Mouse (Mus musculus) urinary bladder, postnatal 10 days (tissue): ENCODE data around the gene Nr2f1.

ENCODE experiments used
- DNase-seq: peaks from one replicate; pipeline ENCODE4 v3.0.0; 2022; ENCODE audit warnings: low spot score

Gene Nr2f1

DNA sequence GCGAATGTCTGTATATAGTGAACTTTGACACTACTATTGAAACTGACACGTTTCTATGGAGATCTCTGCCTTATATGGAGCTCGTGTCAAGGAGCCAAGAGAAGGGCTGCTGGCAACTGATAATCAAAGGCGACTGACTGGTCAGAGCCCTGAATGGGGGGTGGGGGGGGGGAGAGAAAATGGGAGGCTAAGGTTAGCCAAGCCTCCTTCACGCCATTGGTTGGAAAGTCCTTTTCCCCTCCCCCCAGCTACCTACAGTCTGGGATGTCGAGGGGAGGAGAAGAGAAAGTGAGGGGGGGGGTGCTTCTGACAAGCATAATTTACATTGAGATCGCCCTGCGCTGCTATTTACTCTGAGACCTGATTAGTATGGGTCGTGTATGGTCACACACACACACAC lies 850 bp upstream of the Nr2f1 start:
- DNase-seq: no peak

DNA sequence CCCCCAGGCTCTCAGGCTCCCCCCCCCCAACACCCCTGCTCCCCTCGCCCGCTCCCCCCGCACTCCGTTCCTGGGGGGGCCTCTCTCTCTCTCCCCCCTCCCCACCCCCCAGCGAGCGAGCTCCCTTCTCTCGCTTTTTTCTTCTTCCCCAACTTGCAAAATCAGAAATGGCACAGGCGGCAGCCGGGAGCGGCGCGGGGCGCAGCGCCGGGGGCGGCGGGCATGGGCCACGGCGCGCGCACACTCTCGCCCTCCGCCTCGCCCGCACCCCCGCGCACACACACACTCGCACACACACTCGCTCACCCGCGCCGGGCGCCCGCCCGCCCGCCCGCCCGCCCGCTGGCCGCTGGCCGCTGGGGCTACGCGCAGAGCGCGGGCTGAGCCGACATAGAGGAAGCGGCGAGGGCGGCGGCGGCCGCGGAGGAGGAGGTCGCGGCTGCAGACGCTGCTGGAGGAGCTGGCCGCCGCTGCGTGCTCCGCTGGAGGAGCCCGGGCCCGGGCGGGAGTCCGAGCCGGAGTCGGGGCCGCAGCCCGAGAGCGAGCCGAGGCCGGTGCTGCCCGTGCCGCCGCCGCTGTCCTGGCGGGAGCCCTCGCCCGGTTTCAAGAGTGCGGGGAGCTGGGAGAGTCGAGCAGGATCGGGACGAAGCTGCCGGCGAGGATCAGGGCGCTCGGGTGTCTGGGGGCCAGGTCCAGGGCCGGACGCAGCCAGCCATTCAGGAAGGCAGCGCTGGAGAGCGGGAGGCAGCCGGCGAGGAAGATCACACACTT lies 501 bp downstream of the Nr2f1 start:
- DNase-seq: no peak

DNA sequence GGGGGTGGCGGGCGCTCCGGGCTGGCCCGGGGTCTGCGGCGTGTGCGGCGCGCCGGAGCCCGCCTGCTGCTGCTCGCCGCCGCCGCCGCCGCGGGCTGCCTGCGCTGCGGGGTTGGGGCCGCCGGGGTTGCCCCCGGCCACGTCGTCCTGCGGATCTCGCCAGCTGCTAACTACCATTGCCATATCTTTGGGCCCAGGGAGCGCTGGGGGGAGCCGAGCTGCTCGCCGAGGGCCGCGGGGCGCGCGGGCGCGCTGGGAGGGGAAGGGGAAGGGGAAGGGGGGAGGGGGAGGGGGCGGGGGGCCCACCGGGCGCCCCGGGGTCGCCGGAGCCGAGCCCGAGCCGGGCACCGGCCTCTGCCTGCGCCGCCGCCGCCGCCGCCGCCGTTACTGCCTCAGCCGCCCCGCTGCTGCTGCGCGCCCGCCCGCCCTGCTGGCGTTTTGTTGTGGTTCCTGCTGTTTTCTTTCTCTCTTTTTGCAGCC lies 1.1 kb downstream of the Nr2f1 start:
- DNase-seq: no peak

DNA sequence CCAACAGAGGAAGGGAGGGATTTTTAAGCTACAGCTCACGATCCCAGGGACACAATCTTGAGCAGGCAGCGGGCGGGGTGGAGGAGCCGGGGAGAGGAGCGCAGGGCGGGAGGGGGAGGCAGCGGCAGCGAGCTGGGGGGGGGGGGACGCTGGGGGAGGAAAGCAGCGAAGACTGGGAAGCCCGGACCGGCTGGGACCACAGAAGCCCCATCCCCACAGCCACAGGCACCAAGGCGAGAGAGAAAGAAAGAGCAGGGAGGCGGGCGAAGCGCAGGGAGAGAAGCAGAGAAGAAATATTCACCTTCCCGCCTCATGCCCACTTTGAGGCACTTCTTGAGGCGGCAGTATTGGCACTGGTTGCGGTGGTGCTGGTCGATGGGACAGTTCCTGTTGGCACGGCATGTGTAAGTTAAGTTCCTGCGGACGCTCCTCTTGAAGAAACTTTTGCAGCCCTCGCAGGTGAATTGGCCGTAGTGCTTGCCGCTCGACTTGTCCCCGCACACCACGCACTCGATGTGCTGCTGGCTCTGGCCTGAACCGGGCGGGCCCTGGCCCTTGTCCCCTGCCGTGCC lies 1.7 kb downstream of the Nr2f1 start:
- DNase-seq: no peak

DNA sequence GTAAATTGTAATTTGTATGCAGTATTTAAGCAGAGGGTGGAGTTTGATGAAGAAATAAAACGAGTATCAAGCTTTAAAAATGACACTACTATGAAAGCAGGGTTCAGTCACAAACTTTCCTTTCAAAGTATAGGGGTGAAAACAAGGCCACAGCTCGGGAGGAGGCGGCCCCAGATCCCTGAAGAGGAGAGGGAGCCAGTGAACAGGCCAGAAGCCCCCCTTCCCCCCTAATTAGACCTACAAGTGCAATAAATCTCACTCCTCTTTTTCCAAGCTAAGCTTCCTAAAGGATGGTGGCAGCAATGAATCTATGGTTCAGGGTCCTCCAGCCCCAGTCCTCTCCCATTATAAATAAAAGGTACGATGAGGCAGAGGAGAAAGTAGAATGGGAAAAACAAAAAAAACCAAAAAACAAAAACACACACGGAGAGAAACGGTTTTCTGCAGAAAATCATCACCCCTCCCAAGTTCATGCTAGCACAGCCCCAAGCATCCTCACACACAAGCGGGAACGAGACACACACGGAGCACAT lies 2.2 kb downstream of the Nr2f1 start:
- DNase-seq: no peak

DNA sequence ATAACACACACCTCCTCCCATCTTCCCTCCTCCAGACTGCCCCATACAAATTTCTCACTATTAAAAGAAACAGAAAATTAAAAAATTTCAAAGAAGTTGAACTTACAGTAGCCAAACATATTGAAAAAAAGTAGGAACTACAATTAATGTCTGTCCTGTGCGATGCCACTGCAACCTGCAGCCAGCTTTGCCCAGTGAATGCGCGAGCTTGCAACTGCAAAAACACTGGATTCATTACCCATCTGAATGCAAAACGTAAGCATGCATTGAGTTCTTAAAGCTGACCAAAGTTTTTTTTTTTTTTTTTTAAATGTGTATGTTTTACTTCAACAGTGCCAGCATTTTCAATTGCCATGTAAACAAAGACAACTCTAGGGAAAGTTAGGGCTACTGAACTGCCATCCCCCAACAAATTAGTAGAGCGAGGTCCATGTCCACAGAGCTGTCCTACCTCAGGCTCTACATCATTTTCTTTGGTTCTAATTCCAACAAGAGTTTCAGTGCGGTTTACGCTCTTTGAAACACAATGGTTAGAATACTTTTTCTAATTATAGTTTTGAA lies 3.2 kb downstream of the Nr2f1 start:
- DNase-seq: no peak

DNA sequence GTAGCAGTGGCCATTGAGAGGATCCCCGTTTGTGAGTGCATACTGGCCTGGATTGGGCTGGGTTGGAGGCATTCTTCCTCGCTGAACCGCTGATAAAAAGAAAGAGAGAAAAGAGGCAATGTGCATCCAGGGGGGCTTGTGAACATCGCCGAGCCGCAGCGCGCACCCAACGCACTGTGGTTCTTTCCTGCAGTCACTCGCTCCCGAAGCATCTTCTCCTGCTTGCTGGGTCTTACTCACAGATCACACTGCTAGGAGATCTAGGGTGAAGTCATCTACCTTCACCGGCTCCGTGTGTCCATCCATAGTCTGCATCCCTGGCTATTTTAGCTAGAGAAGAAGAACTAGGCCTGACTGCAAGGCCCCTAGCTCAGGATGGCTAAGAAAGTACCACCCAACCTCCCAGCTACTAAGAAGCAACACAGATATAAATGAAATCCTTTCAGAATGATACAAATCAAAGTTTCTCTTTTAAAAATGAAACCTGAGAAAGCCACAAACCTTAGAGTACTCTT lies 3.9 kb downstream of the Nr2f1 start:
- no peak for DNase-seq

DNA sequence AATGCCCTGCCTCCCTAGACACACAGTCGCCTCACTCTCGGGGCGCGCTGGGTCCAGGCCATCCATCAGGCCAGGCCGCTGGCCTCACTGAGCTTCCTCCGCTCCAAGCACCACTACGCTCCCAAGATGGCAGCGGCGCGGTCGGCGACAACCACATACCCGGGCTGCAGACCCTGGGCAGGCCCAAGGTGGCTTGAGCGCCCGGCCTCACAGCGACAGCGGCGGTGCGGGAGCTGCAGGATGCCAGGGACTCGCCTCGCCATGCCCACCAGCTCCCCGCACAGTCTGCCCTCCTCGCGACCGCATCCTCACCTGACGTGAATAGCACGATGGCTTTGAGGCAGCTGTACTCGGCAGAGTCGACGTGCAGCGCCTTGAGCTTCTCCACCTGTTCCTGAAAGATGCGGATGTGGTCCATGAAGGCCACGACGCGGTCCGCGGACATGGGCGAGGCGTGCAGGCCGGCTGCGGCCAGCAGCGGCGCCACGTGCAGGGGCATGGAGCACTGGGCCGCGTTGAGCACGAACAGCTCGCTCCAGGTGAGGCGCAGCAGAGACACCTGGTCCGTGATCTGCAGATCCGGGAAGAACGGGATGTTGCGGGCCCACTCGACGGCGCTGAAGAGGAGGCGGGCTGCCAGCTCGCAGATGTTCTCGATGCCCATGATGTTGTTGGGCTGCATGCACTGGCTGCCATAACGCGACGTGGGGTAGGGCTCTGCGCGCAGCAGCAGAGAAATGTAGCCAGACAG lies 4.5 kb downstream of the Nr2f1 start:
- no peak for DNase-seq

DNA sequence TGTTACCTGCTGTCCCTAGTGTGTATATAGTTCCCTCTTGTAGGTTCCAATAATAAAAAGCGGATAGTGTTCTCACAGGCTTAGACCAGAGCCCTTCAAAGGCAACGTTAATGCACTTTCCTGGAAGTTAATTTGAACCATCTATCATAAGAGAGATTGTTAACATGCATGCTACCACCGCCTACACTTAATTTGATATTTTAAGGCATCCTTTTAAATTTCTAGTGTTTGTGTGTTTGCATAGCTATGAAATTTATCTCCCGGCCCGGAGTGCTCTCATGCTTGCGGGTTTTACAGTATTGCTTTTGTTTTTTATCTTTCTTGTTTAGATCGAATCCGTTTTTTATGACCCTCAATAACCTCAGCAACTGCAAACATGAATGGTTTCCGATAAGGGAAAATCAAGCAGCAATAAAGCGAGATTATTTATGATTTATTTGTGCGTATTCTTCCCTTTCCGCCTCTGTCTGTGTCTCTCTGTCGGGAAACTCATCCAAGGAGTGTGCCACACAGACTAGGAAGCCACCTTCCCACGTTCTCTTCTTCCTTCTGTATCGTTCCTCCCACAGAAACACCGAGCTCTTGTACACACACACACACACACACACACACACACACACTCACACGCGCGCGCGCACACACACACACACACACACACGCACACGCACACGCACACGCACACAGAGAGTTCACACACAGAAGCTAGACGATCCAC lies 5.3 kb downstream of the Nr2f1 start:
- no peak for DNase-seq

DNA sequence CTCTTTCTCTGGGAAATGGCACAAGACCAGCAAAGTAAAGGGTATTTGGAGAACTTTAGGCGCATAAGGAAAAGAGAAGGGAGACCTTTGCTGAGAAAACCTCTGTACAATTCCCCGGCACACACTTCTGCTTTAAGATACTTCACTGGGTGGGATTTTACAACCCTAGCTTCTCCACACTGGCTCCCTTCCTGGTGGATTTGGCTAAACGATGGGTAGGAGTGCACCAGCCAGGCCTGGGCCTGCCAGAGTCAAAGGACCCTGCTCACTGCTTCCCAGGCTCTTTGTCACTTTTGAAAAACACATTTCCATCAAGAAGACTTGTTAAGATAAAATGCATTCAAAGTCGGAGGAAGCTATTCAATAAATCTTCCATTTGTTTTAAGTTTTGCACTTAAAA lies 6.3 kb downstream of the Nr2f1 start:
- DNase-seq: no peak

DNA sequence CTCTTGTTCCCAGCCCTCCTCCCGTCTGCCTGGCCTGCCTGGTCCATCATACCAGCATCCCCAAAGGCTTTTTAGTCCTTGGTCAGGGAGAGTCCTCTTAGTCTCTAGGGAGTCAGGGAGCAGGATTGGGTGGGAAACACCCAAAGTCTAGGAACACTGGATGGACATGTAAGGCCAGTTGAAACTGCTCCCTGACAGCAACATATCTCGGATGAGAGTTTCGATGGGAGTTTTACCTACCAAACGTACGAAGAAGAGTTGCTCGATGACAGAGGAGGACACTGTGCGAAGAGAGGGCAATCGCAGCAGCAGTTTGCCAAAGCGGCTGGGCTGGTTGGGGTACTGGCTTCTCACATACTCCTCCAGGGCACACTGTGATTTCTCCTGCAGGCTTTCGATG lies 10.0 kb downstream of the Nr2f1 start:
- no peak for DNase-seq

DNA sequence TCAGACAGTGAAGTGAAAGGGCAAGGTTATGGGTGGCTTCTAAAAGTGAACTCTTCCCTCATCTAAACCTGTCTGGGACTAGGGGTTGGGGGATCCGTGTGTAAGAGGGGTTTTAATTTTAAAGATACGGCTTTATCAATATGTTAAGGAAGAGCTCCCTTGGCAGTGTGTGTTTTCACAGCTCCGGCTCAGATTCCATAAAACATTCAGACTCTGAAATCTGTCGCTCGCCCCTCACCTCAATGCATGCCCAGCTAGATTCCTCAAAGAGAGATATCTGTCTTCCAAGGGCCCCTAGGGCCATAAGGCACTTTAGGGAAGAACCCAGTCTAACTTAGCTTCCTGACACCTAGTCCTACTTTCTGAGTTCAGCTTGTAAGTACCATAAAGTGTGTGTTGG lies 11.7 kb downstream of the Nr2f1 start:
- no peak for DNase-seq

DNA sequence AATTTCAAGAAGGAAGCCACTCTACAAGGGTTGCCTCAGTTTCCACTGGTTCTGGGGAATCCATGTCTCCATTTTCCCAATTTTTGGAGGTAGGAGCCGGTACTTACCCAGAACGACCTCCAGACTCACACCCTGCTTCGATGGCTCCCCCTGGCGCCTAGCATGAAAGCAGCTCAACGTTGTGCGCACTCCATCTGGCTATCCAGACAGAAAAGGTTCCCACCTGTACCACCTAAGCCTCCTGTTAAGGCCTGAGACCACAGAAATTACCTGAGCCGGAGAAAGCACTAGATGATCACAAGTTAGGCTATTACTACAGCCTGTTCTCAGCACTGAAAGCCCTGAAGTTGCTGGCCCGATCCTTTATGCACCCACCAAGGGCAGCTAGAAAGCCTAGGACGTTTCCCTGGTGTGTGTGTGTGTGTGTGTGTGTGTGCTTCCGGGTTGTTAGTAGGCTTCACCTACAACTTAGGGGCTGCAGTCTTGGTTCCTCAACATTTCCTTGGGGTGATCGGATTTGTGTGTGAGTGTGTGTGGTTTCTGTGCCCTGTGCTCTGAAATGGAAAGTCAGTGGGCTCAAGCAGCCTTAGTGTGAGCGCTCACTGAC lies 13.1 kb downstream of the Nr2f1 start:
- no peak for DNase-seq

DNA sequence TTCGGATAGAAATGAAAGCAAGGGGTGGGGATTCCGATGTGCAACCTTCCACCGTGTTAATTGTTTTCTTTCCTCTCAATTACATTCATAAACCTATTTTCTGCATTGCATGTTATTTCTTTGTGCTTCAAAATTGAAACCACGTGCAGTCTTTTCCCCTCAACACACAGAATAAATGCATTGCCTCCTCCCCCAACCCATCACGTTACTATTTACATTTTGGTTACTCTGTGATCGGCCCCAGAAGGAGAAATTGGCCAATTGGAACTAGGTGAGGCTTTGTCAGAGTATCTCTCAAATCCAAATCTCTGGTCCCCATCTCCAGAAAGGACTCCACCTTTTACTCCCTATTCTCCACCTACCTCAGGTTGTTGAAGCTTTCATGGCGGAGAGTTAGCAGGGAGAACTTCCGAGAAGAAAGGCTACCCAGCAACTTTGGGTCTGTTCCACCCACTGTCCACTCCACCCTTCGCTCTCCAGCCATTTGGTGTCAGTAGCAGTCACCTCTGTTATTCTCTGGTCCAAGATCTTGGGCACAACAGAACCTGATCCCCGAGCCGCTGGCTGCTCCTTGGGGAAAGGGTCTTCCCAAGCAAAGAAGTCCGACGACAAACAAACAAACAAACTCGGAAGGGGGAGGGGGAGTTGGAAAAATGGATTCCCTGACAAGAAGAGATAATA lies 14.6 kb downstream of the Nr2f1 start:
- no peak for DNase-seq

DNA sequence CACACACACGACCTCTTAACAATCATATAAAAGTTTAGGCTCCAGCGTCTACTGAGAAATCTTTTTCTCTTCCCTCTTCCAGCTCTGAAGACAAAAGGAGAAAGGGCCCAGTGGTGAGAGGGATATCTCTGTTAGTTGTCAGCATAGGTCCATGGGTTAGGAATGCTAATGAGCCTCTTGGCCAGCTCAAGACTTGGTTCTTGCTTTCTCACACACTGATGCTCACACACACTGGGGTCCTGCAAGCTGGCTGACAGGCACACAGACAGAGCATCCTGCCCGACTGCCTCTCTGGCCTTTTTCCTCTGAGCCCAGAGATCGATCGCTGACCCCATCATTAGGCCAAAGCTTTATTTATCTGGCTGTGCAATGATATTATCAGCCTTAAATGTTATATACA lies 15.6 kb downstream of the Nr2f1 start:
- no peak for DNase-seq

DNA sequence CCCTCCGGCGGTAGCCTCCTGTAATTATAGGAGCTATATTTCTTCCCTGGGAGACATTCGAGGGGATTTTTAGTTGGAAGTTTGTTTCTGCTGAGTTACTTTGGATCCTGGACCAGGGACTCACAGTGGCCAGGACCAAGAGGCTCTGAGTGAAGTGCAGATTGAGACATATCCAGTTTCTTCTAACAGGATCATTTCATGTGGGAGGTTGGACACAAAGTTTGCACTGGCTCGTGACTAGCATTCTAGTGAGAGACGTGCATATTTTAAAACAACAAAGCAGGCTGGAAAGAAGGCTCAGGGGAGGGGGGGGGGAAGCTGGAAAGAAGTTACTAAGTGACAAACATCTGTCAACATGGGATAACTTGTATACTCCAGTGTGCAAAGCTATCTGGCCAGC lies 16.6 kb downstream of the Nr2f1 start:
- DNase-seq: no peak

DNA sequence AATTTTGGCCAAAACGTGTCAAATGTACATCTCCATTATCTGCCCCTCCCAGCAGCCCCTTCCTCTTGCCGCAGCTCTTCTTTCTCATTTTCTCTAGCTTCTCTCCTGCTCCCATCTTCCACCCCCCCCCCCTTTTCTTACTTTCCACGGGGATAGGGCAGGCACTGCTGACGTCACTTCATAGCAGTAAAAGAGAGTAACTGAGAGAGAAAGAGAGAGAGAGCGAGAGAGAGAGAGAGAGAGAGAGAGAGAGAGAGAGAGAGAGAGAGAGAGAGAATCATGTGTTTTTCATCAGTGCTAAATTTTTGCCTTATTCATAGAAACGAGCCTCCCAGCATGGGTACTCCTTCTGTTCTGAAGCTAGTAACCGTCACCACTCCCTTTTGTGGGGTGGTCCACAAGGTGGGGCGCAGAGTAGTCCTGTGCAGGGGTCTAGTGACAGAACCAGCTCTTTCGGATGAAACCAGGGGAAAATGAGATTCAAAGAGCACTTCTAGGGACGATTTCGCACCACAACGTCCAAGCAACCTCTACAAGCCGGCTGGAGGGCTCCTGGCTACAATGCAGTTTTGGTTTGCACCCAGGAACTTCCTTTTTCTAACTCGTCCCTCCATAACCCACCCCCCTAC lies 17.5 kb downstream of the Nr2f1 start:
- no peak for DNase-seq

DNA sequence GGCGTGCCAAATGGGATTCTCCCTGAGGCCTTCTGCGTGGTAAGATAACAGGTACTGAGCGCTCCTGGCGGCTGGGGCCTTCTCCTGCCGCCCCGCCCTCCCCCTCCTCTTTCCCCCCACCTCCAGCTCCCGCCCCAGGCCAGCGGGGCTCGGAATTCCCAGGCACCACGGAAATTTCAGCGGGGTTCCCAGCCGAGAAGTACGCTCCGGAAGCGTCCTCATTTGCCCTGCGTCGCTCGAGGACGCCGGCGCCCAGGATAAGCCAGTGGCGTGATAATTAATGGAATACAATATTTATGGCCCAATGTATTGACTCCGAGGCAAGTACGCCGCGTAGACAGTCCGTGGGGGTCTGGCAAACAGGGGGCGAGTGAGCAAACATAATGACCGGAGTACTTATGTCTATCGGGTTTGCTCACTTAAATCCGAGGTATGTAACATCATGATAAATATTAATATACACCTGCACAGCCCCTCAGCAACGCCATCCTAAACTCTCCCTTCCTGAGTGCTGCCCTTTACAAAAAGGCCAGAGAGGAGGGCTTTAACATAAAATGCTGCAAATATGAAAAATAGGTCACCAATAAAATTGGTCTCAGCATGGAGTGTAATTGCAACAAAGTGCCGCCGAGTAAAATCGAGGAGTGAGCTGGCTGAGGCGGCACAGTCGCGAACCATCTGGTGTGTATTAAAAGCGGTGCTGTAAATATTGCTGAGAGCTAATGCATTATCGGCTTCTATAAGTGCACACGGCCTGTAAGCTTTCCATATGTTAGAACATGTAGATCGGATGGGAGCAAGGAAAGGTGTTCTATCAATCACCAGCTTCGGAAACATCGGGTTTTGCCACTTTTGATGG lies 18.3 kb downstream of the Nr2f1 start:
- DNase-seq: no peak

DNA sequence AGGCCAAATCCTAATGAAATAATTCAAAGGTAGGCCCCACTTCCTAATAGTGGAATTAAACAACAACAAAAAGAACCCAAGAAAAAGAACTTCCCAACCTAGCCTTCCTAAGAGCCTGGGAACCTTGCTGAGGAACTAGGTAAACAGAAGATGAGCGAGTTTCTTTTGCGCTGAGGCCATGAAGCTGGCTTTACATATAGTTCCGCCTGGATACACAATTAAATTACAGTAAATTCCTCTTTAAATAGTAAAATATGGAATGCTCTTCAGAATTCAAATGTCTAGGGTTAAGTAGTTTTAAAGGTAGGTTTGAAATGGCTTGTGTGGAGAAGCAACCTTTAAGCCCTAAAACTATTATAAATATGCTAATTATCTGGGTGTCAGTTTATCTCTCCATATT lies 19.3 kb downstream of the Nr2f1 start:
- no peak for DNase-seq
